Mouse (Mus musculus) lung, embryonic 15.5 days (tissue): ENCODE measurements around the gene Myoz1. TPM values are rescaled to one million over a fixed set of nuclear protein-coding genes. Genes with fewer than 3 reads are reported as not detected.

Experiments used
- ATAC-seq: fragments of 200-750 bp; cut with Nextera tagmentation; 2 replicates; pipeline ENCODE4 v1.8.0; 2017; ENCODE audit warnings: moderate number of reproducible peaks, borderline replicate concordance; ENCODE audit not compliant: low FRiP score, low TSS enrichment; ENCODE audit errors: extremely low read depth
- H3K27ac ChIP-seq: fragments of 300-500 bp; sonication (generic); 2 replicates; pipeline ENCODE4 v1.5.1; 2015; ENCODE audit warnings: moderate library complexity, mild to moderate bottlenecking, inconsistent platforms
- H3K27me3 ChIP-seq: fragments of 300-500 bp; sonication (generic); 2 replicates; pipeline ENCODE4 v1.6.1; 2015; ENCODE audit warnings: inconsistent platforms
- H3K36me3 ChIP-seq: fragments of 300-500 bp; sonication (generic); 2 replicates; pipeline ENCODE4 v1.6.1; 2015; ENCODE audit warnings: inconsistent platforms
- H3K4me1 ChIP-seq: fragments of 300-500 bp; sonication (generic); 2 replicates; pipeline ENCODE4 v1.6.1; 2015; ENCODE audit warnings: inconsistent platforms
- H3K4me2 ChIP-seq: fragments of 300-500 bp; sonication (generic); 2 replicates; pipeline ENCODE4 v1.6.1; 2015; ENCODE audit warnings: inconsistent platforms, mild to moderate bottlenecking, moderate library complexity
- H3K4me3 ChIP-seq: fragments of 300-500 bp; sonication (generic); 2 replicates; pipeline ENCODE4 v1.5.1; 2015; ENCODE audit warnings: mild to moderate bottlenecking, inconsistent platforms
- H3K9ac ChIP-seq: fragments of 300-500 bp; sonication (generic); 2 replicates; pipeline ENCODE4 v1.6.1; 2015; ENCODE audit warnings: inconsistent platforms
- H3K9me3 ChIP-seq: fragments of 300-500 bp; sonication (generic); 2 replicates; pipeline ENCODE4 v1.6.1; 2016; ENCODE audit warnings: inconsistent platforms
- WGBS: fragments of 180-500 bp; shearing (Covaris S2); methylation state at CpG from one replicate; pipeline ENCODE4 v1.1.7; 2015; 5-methylcytosine and 5-hydroxymethylcytosine counted together
- polyA plus RNA-seq: library from polyadenylated mRNA; unstranded; fragments of >200 nt; fragmentation: Nextera tagmentation; extraction: Ambion mirVana; gene quantifications from 2 replicates; pipeline ENCODE4 v1.2.1, GENCODE M21; 2015

Gene Myoz1
- polyA plus RNA-seq, 1 experiment from 2014 or later: 0.37 TPM

DNA sequence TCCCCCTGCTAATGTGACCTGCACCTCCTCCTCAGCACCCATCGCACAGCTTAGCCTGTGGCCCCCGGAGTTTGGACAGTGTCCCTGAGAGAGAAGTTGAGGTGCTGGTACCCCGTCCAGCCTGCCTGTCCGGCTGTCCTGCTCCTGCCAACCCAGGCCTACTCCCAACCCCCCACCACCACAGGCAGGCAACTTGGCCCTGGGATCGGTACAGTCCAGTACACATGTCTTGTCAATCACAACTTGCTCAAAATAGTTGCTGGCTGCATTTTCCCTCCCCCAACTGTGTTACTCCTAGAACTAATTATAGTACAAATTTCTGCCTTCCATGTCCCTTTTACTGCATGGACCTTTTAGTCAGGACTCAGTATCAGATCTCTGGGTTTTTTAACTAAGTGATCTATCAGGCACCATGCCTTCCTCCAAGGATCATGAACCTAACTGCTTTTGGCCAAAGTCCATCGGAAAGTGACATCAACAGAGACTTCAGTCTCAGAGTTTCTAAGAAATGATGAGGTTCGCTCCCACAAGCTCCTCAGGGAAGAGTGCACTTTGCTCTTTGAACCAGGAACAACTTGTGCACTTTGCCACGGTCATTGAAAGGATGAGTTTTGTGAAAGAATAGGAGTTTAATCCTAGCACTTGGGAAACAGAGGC is 11.9 kb upstream of the Myoz1 start, which contains the start of gene Synpo2l:
TSS of gene Synpo2l (minus strand) at position 201 of the 657 bp plus-strand sequence.
- ATAC-seq: no peak
- H3K4me1 ChIP-seq: no peaks in the 10 kb centered on the region
- no peak within 1 kb of the TSS for H3K4me2 ChIP-seq
- H3K27me3 ChIP-seq: peaks cover 11% of the 10 kb centered on the region; the same call in 1 of the 2 replicates
- no peaks in the 10 kb centered on the region for H3K36me3 ChIP-seq
- H3K9ac ChIP-seq: no peak within 1 kb of the TSS
- no peak within 1 kb of the TSS for H3K27ac ChIP-seq
- WGBS: 77% methylated on average over 8 of the region's 8 CpGs
- no peak within 1 kb of the TSS for H3K4me3 ChIP-seq
- H3K9me3 ChIP-seq: no peaks in the 10 kb centered on the region

DNA sequence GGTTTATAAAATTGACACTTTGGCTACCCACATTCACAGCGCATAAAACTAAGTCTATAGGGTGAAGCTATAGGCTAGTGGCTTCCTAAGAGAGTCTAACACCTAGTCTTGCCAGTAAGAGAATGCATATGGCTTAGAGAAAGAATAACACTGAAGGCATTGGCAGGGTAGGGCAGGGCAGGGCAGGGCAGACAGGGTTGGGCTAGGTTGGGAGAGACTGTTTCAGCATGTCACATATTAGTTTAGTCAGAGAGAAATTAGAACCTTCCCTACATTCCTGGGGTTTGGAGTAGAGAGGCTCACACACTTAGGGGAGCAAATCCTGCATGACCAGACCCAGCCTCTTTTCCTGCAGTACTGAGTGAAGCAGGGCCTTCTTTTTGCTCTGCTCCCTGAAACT is 11.1 kb upstream of the Myoz1 start:
- no peak overlapping the region for H3K9ac ChIP-seq
- no peak overlapping the region for H3K27ac ChIP-seq
- ATAC-seq: no peak
- no peak overlapping the region for H3K4me2 ChIP-seq
- no peaks in the 10 kb centered on the region for H3K4me1 ChIP-seq
- peaks cover 18% of the 10 kb centered on the region; the same call in 1 of the 2 replicates for H3K27me3 ChIP-seq
- no peak overlapping the region for H3K4me3 ChIP-seq
- H3K36me3 ChIP-seq: no peaks in the 10 kb centered on the region
- H3K9me3 ChIP-seq: no peaks in the 10 kb centered on the region
- 66% methylated on average over 1 of the region's 1 CpGs for WGBS

DNA sequence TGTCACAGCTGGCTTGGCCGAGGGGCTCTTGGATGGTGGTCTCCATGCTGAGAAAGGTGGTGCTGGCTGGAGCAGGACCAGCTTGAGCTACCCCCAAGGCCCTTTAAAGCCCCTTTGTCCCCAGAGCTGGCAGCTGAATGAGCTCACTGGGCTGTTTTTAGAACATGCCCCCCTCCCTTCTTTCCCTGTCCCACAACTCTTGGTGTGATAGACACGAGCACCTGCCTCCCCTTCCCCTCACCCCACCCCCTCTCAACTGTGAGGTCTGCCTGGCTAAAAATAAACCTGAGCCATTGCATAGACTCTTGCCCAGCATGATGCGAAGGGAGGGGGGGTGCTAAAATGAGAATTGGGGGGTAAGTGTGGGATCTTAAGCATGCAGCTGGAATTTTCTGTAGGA is 8.1 kb upstream of the Myoz1 start:
- Histone ChIP-seq H3K9ac (no peak overlapping the region), H3K4me3 (no peak overlapping the region)

DNA sequence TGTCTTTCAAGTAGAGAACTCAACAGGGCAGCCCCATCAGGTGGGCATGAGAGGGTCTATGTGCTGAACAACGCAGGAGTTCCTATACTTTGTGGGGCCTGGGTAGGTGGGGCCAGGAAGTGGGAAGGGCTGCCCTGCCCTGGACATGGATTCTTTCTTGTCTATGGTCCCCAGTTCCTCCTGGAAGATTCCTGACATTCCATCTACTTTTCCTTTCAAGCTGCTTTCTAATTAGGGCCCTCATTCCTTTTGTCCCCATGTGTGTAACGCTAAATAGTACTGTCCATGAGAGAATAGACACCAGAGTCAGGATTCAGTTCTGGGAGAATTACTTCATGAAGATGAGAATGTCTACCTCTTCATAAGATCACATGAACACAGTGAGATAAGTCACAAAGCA is 7.3 kb upstream of the Myoz1 start:
- Histone ChIP-seq H3K4me2 (no peak overlapping the region), H3K4me3 (no peak overlapping the region), H3K27ac (no peak overlapping the region), H3K27me3 (peaks cover 12% of the 10 kb centered on the region; the same call in 1 of the 2 replicates), H3K36me3 (no peaks in the 10 kb centered on the region), H3K9ac (no peak overlapping the region), H3K9me3 (no peaks in the 10 kb centered on the region), H3K4me1 (peaks cover 14% of the 10 kb centered on the region)
- ATAC-seq: no peak
- 53% methylated on average over 2 of the region's 2 CpGs for WGBS

More for the DNA sequence above, 8.1 kb upstream of the Myoz1 start:
- 39% methylated on average over 3 of the region's 3 CpGs for WGBS
- H3K4me1 ChIP-seq: peaks cover 14% of the 10 kb centered on the region
- peaks cover 18% of the 10 kb centered on the region; the same call in 1 of the 2 replicates for H3K27me3 ChIP-seq
- H3K27ac ChIP-seq: no peak overlapping the region
- H3K4me2 ChIP-seq: no peak overlapping the region
- no peak for ATAC-seq
- no peaks in the 10 kb centered on the region for H3K9me3 ChIP-seq
- no peaks in the 10 kb centered on the region for H3K36me3 ChIP-seq

DNA sequence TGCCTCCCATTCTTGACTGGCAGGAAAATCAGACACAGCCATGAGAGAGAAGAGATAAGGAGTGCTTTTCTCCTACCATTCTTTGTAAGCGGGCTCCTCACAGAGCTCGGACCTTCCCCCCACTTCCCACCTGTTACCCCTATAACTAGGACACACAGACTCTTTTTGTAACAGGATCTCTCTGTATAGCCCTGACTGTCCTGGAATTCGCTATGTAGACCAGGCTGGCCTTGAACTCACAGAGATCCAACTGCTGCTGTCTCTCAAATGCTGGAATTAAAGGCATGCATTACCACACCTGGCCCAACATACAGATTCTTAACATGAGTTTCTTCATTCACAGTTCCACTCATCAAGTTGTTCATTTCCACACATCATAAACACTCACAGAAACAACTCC is 6.4 kb upstream of the Myoz1 start:
- Histone ChIP-seq H3K27me3 (peaks cover 12% of the 10 kb centered on the region; the same call in 1 of the 2 replicates), H3K4me1 (peaks cover 14% of the 10 kb centered on the region), H3K4me2 (no peak overlapping the region), H3K4me3 (no peak overlapping the region), H3K36me3 (no peaks in the 10 kb centered on the region), H3K27ac (no peak overlapping the region), H3K9me3 (no peaks in the 10 kb centered on the region), H3K9ac (no peak overlapping the region)
- 83% methylated on average over 3 of the region's 3 CpGs for WGBS
- ATAC-seq: no peak

DNA sequence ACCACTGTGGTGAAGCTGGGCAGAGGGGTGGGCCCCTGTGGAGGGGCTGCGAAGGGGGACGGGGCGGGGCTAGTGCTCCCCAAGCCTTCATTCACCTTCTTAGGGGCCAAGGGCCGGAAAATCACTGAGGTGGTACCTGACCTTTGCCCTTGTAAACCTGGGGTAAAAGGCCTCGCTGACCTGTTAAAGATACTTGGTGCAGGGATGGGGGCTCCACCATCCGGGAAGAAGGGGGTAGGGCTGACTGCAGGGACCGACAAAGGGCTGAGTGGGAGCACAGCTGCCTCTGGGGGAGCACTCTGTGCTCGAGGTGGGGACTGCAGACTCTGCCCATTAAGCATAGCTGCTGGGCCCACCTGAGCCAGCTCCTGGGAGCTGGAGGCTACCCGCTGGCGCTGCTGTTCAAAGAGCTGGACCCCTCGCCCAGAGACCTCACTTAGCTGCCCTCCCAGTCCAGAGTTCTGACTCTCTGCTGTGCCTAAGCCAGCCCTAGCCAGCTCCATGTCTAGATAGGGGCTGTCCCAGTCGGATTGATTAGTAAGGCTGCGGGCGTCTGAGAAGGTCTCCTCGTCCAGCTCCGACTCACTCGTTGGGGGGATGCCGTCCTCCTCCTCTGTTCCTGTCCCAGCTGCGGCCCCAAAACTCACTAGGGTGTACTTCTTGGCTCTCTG is 5.5 kb upstream of the Myoz1 start:
- H3K36me3 ChIP-seq: no peaks in the 10 kb centered on the region
- ATAC-seq: peak; percentile 36

DNA sequence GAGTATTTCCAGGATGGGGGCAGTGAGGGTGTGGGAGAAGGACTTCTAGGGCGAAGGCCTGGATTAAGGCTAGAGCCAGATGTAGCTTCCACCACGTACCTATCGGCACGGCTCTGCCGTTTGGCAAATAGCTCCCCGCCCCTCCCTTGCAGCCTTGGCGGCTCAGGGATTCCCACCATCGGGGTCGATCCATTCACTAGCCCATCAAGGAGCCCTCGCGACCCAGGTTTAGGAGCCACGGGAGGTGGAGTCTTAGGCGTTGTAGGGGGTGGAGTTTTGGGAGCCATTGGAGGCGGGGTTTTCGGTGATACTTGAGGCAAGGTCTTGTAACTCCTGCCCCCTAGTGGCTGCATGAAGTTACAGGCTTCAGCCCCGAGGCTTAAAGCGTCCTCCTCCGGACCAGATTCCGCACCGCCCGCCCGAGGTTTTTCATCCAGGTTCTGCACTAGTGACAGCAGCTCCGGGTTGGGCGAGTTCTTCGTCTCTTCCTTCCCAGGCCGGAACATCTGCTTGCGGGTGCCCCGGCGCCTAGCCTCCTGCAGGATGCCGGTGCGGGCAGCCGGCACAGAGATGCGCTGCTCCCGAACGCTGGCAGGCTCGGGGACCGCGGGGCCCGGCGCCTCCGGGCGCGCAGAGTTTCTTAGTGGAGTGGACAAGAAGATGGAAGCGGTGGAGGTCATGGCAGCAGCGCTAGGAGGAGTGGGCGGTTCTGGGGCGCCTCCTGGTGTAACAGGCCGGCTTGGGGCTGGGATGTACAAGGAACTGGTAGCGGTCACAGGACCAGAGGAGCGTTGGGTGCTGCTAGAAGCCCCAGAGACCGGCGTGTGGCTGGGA is 4.7 kb upstream of the Myoz1 start:
- H3K4me2 ChIP-seq: peak overlapping the region; percentile 95
- peak; percentile 86 for ATAC-seq
- no peaks in the 10 kb centered on the region for H3K9me3 ChIP-seq
- H3K4me1 ChIP-seq: peaks cover 14% of the 10 kb centered on the region
- peak overlapping the region; percentile 64 for H3K9ac ChIP-seq
- no peaks in the 10 kb centered on the region for H3K36me3 ChIP-seq
- peak overlapping the region; percentile 81 for H3K27ac ChIP-seq
- 1% methylated on average over 52 of the region's 52 CpGs for whole genome bisulfite sequencing
- H3K4me3 ChIP-seq: peak overlapping the region; percentile 62
- H3K27me3 ChIP-seq: peaks cover 12% of the 10 kb centered on the region; the same call in 1 of the 2 replicates

More for the DNA sequence above, 5.5 kb upstream of the Myoz1 start:
- 9% methylated on average over 19 of the region's 19 CpGs for WGBS
- Histone ChIP-seq H3K4me3 (peak overlapping the region; percentile 62), H3K27ac (peak overlapping the region; percentile 81), H3K4me1 (peaks cover 14% of the 10 kb centered on the region), H3K4me2 (peak overlapping the region; percentile 95), H3K9me3 (no peaks in the 10 kb centered on the region), H3K9ac (peak overlapping the region; percentile 61), H3K27me3 (peaks cover 12% of the 10 kb centered on the region; the same call in 1 of the 2 replicates)

DNA sequence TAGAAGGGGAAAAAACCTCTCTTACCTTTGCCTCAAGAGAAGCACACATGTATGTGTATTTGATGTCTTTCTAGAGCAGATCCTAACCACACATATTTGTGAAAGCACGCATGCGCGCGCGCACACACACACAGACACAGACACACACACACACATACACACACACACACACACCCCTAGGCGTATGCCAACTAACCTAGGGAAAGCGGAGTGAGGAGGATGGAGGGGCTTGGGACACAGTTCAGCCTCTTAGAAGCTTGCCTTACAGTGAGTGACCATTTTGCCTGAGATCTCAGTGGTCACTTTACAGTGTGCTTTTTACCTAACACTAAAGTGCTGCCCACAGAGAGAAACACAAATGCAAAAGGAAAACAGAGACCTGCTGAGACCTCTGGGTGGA is 3.3 kb upstream of the Myoz1 start:
- Histone ChIP-seq H3K36me3 (no peaks in the 10 kb centered on the region), H3K4me1 (peaks cover 14% of the 10 kb centered on the region), H3K4me2 (no peak overlapping the region), H3K9ac (no peak overlapping the region), H3K27ac (no peak overlapping the region), H3K9me3 (no peaks in the 10 kb centered on the region), H3K4me3 (no peak overlapping the region), H3K27me3 (peaks cover 12% of the 10 kb centered on the region; the same call in 1 of the 2 replicates)
- no peak for ATAC-seq
- WGBS: 96% methylated on average over 7 of the region's 7 CpGs

DNA sequence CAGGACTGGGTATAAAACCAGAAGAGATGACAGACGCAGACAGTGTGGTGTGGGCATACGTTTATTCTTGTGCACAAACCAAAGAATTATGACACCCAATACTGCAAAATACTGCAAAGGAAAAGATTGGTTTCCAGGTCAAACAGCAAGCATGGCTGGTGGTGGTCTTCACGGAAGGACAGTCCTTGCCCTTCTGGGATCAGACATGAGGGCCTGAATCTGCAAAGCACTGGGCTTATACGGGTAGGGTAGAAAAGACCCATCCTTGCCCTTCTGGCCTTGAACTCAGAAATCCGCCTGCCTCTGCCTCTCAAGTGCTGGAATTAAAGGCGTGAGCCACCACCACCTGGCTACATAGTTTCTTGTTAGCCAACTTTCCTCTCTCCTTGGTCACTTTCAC is 2.6 kb upstream of the Myoz1 start:
- H3K4me1 ChIP-seq: peaks cover 14% of the 10 kb centered on the region
- no peaks in the 10 kb centered on the region for H3K9me3 ChIP-seq
- no peak for ATAC-seq
- no peak overlapping the region for H3K4me2 ChIP-seq
- H3K27me3 ChIP-seq: peaks cover 12% of the 10 kb centered on the region; the same call in 1 of the 2 replicates
- no peak overlapping the region for H3K4me3 ChIP-seq
- no peak overlapping the region for H3K27ac ChIP-seq
- H3K36me3 ChIP-seq: no peaks in the 10 kb centered on the region
- no peak overlapping the region for H3K9ac ChIP-seq
- WGBS: 77% methylated on average over 6 of the region's 6 CpGs

DNA sequence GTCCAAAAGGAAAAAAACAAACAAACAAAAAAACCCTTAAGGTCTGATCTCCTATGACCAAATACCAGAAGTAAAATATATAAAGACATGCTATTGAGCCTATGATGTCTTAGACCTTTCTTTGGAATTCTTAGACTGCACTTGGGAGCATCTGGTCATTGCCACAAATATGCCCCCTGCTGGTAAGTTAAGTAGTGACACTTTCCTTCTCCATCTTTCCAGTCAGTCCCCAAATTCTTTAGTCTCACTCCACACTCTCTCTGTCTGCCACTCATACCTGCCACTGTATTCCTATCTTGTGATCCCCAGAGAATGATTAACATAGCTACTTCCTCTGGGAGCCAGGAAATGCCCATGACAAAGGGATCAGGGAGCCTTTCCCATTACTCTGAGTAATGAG is 2.0 kb upstream of the Myoz1 start:
- no peak overlapping the region for H3K27ac ChIP-seq
- H3K4me2 ChIP-seq: no peak overlapping the region
- peaks cover 8% of the 10 kb centered on the region; the same call in 1 of the 2 replicates for H3K27me3 ChIP-seq
- H3K9ac ChIP-seq: no peak overlapping the region
- no peaks in the 10 kb centered on the region for H3K9me3 ChIP-seq
- H3K4me1 ChIP-seq: peaks cover 14% of the 10 kb centered on the region
- ATAC-seq: no peak
- no peaks in the 10 kb centered on the region for H3K36me3 ChIP-seq
- no peak overlapping the region for H3K4me3 ChIP-seq

DNA sequence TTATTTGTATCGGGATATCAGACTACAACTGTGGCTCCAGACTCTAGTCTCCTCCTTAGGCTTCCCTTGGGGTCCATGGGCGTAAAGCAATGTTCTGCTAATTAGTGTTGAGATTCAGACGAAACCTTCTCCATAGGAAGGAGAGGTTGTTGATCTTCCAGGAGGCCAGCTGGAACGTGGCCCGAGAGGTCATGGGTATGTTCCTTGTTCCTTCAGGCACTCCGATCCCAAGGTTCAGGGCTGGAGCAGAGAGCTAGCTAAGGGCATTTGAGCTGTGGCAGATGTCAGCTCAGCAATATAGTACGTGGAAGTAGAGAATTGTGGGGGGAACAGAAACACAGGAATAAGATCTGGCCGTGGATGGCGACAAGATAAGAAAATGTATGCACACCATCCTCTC is 609 bp downstream of the Myoz1 start:
- H3K4me3 ChIP-seq: no peak overlapping the region
- 70% methylated on average over 9 of the region's 9 CpGs for WGBS
- no peak overlapping the region for H3K9ac ChIP-seq
- H3K4me1 ChIP-seq: peaks cover 4% of the 10 kb centered on the region
- H3K4me2 ChIP-seq: no peak overlapping the region
- no peaks in the 10 kb centered on the region for H3K36me3 ChIP-seq
- ATAC-seq: no peak
- no peaks in the 10 kb centered on the region for H3K9me3 ChIP-seq
- no peaks in the 10 kb centered on the region for H3K27me3 ChIP-seq
- H3K27ac ChIP-seq: no peak overlapping the region
